Mouse (Mus musculus) cerebellum, postnatal 4 days (tissue): ENCODE measurements around the gene Tango2.
A peak's percentile ranks its signal among the peaks of the same experiment; 100 is the strongest.

Experiments used
- DNase-seq, 2 experiments: peaks; one replicate each; pipeline ENCODE4 v3.0.0; 2022; ENCODE audit warnings: low spot score in 2 of 2, mixed read lengths in 1 of 2

The Tango2 gene

DNA sequence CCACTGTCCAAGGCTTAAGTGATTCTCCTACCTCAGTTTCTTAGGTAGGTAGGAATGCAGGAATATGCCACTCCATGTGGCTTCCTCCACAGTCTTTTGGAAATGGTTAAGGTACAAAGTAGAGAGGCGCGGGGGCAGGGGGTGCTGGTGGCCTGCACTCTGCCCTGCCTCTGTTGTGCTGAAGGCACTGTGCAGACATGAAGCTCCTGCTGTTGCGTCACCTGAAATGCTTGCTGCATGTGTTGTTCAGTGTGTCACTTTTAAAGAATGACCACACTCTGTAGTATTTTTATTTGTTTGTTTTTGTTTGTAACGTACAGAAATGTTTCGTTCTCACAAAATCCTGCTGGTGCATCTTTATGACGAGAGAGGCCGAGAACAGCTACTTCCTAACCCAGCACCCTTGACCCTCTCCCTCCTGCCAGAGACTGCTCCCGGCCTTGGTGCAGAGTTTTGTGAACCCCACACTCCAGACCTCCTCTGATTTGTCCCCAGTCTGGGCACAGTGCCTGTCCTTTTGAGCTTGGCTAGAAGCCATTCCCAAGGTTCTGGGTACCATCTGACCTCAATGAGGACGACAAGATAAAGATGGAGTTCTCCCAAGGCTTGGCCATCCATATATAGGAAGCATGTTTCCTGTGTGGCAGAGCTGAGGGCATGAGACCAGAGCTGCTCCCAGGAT lies 35.3 kb upstream of the Tango2 start:
- no peak for DNase-seq

DNA sequence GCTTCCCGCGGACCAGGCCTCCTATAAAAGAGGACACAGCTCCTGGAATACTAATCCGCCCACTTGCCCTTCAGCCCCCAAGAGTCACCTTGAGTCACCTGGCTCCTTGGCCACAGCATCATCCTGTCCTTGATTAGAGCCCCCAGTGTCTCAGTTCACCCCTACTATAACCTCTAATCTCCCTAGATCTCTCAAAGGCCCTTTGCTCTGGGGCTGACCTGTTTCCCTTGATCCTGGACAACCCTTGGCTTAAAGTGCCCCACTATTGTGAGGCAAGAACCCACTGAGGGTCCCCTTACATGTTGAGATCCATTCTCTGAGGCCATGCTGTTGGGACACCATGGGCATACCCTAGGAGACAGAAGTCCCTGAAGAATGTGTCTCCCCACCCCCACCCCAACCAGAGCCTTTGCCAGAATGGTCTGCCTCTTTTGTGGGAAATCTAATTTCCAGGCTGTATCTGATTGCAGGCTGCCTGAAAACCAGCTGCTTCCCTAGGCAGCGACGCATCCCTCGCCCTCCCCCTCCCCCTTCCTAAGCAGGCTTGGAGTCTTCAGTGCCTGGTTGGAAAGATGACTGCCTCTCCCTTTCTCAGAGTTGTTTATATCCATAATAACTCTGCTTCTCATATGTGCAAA lies 33.8 kb upstream of the Tango2 start:
- DNase-seq = no peak

DNA sequence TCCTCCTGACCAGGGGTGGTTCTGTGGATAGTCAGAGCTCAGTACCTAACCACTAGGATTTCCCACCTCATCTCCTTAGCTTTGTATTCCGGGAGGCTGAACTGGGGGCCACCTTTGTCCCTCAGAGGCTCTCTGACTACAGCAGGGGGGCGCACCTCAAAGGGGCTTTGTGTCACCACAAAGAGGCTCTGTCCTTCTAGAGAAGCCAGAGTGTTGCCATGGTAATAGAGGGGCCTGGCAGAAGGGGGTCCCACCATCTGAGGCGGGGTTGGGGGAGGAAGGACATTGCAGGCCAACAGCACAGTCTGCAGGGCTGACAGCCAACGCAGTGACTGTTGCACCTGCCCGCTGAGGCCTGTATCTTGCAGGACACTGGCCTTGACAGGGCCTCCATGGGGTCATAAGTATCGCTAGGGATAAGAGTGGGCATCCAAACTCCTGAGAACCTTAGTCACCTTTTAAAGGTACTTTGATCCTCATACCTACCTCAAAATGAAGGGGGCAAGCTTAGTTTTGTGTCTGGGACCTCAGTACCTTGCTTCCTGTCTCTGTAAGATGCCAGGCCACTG lies 32.7 kb upstream of the Tango2 start:
- peak in 1 of 2 experiments; percentile 51 for DNase-seq

DNA sequence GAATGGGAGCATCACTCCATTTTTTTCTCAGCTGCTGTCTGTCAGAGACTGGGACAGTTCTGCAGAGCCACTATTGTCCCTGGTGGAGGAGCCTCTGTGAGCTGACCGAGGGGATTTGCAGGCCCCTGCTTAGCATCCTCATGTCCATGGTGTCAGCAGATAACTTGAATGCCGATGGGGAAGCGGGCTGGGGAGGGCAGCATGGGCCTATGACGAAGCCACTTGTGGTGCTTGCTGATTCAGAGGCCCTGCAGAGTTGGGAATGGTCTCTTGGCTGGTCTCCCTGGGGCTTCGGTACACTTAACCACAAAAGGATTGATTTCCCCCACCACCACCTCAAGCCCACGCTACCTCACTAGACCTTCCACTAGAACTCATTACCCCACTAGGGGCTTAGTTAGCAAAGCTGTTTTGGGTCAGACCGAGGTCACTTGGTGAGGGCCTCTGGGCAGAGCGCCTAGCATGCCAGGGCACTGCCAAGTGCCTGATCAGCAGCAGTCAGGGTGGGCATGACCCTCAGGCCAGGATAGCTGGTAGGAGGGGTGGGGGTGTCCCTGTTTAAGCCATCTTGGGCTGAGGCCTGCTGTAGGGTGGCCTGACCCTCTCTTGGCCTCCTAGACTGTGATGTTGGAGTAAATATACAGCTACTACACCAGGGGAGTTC lies 31.6 kb upstream of the Tango2 start:
- DNase-seq = peak in 1 of 2 experiments; percentile 16

DNA sequence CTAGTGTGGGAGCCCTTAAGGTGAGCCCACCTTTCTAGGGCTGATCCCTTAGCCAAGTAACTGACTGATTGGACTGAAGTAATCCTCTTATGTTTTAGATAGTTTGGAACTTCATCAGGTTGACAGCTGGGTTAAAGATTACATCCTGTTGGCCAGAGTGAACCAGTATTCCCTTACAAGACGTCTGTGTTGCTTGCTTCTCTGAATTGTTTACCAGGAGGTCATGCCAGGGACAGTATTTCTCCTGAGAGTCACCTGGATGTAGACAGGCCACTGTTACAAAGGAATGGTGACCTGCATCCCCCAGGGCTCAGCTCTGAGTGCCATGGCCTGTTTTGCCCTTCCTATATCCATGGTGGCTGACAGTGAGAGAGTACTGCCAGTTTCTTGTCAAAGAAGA lies 30.6 kb upstream of the Tango2 start:
- DNase-seq = no peak

DNA sequence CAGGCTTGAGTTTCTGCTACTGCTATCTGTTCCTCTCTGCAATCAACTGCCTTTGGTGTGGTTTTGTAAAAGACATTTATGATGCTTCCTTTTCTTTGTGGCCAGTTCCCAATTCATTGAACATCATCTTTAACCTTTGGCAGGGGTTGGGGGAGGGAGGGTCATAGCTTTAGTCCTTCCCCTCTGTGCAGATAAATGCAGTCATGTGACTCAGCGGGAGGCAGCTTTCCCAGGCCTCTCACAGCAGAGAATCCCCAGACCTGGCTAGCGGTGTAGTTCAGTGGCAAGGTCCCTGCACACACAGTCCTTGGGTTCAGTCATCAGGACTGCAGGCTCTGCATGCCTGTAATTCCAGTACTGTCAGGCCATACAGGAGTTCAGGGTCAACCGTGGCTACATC lies 29.3 kb upstream of the Tango2 start:
- no peak for DNase-seq

DNA sequence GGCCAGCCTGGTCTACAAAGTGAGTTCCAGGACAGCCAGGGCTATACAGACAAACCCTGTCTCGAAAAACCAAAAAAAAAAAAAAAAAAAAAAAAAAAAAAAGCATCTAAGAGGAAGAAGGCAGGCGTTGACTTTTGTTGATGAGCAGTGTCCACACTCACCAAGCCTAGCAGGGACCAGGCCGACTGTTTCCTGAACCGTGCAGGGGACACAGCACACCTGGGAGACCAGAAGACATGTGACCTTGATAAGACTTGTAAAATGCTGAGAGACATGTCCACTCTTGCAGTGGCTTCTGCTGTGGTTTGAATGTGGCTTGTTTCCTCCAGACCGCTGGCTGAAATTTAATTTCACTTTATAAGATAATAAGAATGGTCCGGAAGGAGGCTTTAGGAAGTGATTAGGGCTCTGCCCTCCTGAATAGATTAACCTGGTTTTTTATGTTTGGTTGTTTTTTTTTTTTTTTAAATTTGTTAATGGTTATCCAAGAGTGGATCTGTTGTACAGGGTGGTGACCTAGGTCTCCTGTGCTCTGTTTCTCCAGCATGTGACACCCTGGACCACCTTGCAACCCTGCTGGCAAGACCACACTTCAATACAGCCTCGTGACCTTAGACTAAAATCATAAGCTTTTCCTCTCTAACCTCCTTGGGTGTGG lies 28.5 kb upstream of the Tango2 start:
- DNase-seq = no peak

DNA sequence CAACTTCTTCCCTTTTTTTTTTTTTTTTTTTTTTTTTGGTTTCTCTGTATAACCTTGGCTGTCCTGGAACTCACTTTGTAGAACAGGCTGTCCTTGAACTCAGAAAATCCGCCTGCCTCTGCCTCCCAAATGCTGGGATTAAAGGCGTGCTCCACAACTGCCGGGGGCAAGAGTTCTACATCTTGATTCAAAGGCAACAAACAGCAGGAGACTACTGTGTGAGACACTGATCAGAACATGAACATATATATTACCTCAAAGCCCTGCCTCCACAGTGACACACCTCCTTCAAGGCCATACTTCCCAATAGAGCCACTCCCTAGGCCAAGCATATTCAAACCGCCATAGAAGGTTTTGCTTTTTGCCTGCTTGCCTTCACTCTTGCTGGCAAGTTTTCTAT lies 25.7 kb upstream of the Tango2 start:
- DNase-seq = no peak

DNA sequence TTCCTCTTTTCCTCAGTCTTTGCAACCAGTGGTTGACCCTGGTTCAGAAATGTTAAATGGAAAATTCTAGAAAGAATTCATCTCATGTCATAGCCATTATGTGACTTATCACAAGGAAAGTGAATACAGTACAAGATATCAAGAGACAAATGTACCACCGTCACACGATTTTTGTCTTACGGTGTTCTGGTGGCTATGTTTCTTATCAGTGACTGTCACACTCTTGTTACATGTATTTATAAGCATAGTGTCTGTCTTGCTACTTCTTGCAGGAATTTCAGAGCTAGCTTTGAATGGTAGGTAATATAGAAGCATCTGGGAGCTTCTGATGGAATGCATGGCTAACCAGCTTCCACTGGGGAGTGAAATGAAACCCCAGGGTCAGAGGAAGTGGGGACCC lies 22.3 kb upstream of the Tango2 start:
- no peak for DNase-seq

DNA sequence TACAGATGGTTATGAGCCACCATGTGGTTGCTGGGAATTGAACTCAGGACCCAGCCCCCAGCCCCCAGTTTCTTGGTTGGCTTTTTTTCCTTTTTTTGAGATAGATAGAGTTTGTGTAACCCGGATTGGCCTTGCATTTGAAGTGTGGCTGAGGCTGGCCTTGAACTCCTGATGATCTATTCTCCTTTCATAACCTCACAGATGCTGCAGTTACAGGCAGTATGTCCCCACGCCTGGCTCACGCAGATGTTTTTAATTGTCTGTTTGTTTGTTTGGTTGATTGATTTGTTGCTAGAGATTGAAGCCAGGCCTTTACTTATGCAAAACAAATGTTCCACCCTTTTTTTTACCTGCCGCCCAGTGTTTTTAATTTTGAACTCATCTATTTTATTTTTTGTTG lies 18.9 kb upstream of the Tango2 start:
- DNase-seq = no peak

DNA sequence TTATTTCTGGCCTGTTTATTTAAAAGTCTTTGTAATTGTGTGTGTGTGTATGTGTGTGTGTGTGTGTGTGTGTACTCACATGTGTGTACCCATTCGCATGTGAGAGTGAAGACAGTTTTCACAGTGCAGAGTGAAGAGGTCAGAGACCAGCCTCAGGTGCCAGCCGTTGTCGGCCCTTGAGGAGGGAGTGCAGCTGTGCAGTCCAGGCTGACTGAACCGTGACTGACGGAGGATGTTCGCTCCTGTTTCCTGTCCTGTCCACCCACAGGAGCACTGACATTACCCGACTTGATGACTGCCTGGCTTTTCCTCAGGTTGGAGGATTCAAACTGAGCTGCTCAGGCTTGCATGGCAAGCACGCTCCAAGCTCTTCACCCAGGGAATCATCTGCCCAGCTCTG lies 15.0 kb upstream of the Tango2 start:
- no peak for DNase-seq

DNA sequence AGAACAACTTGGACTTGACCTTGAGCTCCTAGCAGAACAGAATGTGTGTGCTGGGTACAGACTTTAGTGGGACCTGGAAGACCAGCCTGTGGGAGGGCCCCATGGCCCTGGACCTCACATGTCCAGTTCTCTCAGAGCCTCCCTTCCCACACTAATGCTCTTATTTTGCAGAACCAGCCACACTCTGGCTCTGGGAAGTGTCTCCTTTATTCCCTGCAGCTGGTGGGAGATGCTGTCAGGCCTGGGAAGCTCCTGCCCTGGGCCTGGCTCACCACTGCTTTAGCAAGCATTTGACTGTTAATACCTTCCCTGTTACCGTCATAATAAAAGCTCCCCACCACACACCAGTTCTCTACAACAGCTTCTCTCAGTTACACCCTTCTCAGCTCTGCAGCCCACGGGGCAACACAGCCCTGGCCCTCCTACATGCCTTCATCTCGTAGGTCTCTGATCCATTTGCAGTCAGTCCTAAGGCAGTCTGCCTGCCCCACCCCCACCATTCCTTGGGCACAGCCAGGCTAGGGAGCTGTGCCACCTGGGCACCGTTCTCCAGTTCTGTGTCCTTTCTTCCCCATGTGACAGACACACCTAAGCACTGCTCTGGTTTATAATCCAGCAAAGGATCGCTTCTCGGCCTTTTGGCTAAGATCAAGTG lies 12.4 kb upstream of the Tango2 start:
- DNase-seq = no peak

DNA sequence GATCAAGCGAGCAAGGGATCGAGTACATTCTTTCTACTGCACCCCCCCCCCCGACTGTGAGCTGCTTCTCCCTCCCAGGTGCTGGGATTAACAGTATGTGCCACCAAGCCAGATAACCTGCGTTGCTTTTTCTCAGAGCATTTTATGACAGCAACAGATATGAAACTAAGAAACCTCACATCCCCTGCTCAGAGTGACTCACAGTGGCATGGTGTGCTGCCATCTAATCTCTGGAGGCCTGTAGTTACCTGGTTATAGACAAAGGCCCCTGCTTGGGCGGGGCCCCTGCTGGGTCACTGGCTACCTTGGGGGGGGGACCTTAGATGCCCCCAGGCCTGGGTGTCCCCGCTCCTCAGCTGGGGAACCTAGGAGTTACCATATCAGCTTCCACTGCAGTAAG lies 10.1 kb upstream of the Tango2 start:
- no peak for DNase-seq

DNA sequence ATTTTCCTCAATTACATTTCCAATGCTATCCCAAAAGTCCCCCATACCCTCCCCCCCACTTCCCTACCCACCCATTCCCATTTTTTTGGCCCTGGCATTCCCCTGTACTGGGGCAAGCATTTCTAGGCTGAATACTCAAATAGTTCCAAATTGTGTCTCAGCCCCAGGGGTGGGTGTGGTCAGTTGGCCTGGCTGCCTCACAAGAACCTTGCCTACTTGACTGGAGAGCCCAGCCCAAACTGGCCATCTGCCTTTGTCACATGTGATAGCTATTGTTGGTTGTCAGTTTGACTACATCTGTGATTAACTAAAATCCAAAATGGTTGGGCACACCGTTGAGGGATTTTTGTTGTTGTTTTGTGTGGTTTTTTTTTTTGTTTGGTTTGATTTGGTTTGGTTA lies 9.1 kb upstream of the Tango2 start:
- no peak for DNase-seq

DNA sequence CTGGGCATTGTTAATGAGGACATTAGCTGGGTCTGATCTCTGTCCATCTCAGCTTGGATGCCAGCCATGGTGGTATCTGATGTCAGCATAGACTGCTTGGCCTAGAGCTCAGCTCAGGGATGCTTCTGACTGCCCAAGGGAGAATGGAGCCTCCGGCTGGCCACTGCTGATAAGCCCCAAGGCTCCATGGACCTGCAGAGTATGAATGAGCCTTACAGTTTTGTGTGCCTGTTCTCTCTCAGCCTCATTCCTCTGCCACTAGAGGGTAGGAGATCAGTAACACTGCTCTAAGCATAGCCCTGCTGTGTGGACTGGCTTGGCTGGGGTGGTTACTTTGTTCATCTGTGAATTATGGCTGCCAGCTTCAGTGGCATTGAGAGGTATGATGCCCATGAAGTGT lies 5.2 kb upstream of the Tango2 start:
- no peak for DNase-seq

DNA sequence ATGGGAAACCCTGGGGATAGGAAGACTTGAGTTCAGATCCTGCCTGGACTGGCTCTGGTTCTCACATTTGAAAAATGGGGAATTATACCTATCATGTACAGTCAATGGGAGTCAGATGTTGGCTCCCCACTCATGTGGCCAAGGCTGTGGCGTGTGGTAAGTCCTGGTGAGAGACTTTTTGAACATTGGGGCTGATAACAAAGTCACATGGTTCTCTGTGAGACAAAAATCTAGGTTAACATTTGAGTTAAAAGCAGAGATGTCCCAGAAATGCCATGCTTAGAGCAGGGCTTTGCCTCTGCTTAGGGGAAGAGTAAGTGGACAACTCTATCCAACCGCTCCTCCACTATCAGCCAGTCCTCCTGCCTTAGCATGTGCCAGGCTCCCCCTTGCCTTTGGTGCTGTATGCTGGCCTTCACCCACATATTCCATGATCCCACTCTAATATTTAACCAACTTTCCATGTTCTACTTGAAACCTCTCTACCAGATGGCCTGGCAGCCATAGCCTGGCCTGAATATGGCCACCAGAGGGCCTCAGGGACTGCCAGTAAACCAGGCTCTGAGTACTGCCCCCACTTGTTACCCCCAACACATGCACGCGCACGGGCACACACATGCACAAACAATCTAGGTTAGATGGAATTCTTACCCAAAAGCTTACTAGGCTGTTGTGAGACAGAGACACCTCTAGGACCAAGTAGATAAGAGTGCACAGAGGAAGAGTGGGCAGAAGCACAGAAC lies 3.6 kb upstream of the Tango2 start:
- DNase-seq = peak in 1 of 2 experiments; percentile 54

DNA sequence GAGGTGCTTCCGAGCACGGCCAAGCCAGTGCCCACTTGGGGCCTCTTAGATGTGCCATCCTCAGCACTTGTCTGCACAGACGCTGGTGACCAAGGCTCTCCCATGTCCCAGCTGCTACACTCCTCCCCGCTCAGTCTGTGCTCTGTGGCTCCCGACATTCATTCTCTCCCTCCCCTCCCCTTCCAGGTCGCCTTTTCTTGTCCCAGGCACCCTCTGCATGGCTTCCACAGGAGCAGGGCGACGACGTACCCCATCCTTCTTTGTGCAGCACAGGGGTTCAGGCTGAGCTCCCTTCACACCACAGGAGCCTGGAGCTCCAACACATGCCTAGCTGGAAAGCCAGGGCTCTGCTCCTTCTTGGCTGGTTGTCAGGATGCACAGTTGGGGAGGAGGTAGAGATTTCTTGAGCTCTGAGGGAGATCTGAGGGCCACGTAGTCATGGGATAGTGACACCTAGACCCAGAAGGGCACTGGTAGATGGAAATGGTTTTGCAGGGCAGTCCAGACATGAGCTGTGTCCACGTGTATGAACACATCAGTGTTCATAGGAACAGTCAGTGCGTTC lies 1.9 kb upstream of the Tango2 start:
- DNase-seq = no peak

DNA sequence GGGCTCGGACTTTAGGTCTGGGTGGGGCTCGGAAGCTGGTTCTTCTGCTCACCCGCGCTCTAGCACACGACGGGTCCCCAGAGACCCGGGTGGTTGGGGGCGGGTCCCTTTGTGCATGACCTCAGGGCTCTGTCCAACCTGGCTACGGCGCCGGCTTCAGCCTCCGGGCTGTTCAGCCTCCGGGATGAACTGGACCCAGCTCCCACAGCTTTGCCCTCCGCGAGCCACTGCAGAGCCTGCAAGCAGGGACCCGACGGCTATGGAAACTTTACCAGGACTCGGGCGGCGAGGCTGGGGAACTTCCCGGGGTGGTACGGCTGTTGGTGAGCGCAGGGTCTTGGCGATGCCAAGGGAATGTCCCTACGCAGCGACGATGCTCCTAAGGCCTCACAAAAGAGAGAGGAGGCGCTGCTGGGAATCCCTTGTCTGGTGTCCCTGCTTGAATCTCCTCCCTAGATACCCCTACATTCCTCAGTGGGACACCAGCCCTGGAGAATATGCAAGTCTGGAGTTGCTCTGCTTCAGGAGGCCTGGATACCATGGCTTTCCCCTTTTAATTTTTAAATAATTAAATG lies 785 bp upstream of the Tango2 start:
- DNase-seq = peak in 1 of 2 experiments; percentile 30

DNA sequence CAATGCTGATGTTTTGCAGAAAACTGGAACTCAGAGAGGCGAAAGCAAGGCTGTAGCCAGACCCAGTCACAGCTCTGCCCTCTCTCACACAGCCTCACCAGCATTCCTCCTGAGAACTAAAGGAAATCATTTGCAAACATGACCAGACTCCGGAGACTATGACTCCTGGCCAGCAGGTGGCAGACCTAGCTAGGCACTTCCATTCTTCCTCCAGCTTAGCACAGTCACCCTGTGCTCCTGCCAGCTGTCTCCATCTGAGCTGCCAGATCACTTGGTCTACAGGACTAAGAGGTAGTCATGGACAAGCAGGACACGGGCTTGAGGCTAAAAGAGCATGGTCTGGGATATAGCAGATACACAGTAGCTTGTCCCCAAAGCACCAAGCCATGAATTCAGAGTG lies 2.7 kb downstream of the Tango2 start:
- peak; percentile 78 to 87 for DNase-seq

DNA sequence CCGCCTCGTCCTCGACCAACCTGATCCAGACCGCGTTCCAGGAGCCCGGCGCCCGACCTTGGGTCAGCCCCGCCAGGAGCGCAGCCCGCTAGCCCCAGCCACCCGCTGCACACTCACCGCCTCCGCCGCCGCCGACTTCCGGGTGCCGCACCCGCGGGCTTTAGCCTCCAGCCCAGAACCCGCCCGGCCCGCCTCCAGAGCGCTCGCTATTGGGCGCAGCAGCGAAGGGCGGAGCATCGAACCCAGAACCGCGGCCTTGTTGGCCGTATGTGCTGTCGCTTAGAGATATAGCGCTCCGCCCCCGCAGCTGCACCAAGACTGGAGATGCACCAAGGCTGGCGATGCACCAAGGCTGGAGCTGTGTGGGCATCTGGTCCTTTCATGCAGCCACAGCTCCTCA lies 4.1 kb downstream of the Tango2 start:
- DNase-seq = peak; percentile 91 to 96
